Mouse (Mus musculus): Measurements from ENCODE around the gene Trim42.

DNA sequence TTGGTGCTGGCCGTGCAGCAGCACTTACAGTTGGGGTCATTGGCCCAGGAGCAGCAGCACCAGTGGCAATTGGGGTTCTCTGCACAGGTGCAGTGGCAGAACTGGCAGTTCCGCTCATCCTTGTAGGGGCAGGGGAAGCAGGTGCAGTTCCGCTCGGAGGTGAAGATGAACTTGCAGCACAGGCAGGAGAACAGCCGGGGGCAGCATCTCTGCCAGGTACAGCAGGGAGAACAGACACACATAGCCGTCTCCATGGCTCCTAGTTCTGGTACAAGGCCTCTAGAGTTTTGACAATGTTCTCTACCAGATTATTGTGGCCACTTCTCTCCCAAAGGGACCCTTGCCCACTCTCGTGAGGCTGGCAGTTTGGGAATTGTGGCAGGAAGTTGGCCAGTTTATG, at the start of gene Trim42:
- TF ChIP-seq CTCF (IDR thresholded peaks at IDR 0.05; ENCODE audit: low read depth) (no peak), EP300 (IDR thresholded peaks at IDR 0.05; ENCODE audit: low read depth) (no peak)
